Mouse (Mus musculus) G1E (cell line): Measurements from ENCODE around the gene Ing1. TPM values are rescaled to one million over a fixed set of nuclear protein-coding genes. Genes with fewer than 3 reads are reported as not detected.

ENCODE experiments used
- ATAC-seq: 2 replicates; pipeline ENCODE4 v1.8.0; 2016; ENCODE audit warnings: mild to moderate bottlenecking; ENCODE audit not compliant: insufficient number of reproducible peaks, poor library complexity, low FRiP score, severe bottlenecking; ENCODE audit errors: extremely low read depth
- DNase-seq: peaks from one replicate; pipeline ENCODE4 v3.0.0; 2012; ENCODE audit warnings: low spot score
- H3K27me3 ChIP-seq: 2 replicates; pipeline ENCODE4 v1.6.1; 2012; ENCODE audit warnings: mild to moderate bottlenecking, low read length, inconsistent platforms; ENCODE audit not compliant: insufficient read depth
- H3K36me3 ChIP-seq: replicated peaks from 2 replicates; pipeline ENCODE3; 2012; ENCODE audit warnings: mild to moderate bottlenecking, inconsistent platforms
- H3K4me1 ChIP-seq: 2 replicates; pipeline ENCODE4 v1.6.1; 2012; ENCODE audit warnings: low read depth, low read length, inconsistent platforms, mixed read lengths; ENCODE audit not compliant: insufficient read depth
- H3K4me3 ChIP-seq: 2 replicates; pipeline ENCODE4 v1.5.1; 2012; ENCODE audit warnings: low read depth, mild to moderate bottlenecking, inconsistent platforms, low read length, moderate library complexity, mixed read lengths
- H3K9me3 ChIP-seq: replicated peaks from 2 replicates; pipeline ENCODE4 v1.6.1; 2012; ENCODE audit warnings: inconsistent platforms
- CTCF ChIP-seq: IDR thresholded peaks from 2 replicates; pipeline ENCODE4 v1.5.1; 2012; ENCODE audit warnings: low read depth, low read length, inconsistent platforms, mixed read lengths
- GATA1 ChIP-seq: IDR thresholded peaks from 2 replicates; pipeline ENCODE4 v1.6.1; 2012; ENCODE audit warnings: borderline replicate concordance, low read length, inconsistent platforms, mixed read lengths
- GATA2 ChIP-seq: IDR thresholded peaks from 2 replicates; pipeline ENCODE4 v1.6.1; 2012; ENCODE audit warnings: low read depth, low read length, inconsistent platforms, borderline replicate concordance
- POLR2AphosphoS5 ChIP-seq: IDR thresholded peaks from 2 replicates; pipeline ENCODE4 v1.6.1; 2012; ENCODE audit warnings: low read depth, low read length, inconsistent platforms; ENCODE audit not compliant: insufficient replicate concordance
- TAL1 ChIP-seq: conservative IDR thresholded peaks from 2 replicates; pipeline ENCODE4 v1.6.1; 2012; ENCODE audit warnings: low read depth, low read length, inconsistent platforms, mixed read lengths
- polyA plus RNA-seq: library from polyadenylated mRNA; stranded (reverse); fragments of >175 nt; gene quantifications from 2 replicates; pipeline ENCODE4 v1.2.3, GENCODE M21; 2012
- total RNA-seq, 2 experiments: library from RNA; stranded (forward) in 1 of 2; stranded (reverse) in 1 of 2; fragments of 200-1000 nt in 1 of 2; fragments of >200 nt in 1 of 2; fragmentation: Nextera tagmentation in 1 of 2; gene quantifications; 2 replicates each; pipeline ENCODE4 v1.2.3; 2014 to 2017

Ing1 gene
- total and polyA plus RNA-seq, 3 experiments = 29.7 to 61.5 (median 45.2) TPM

GRCm38 (mm10) chr8:11530849-11531248 is 24.5 kb upstream of the Ing1 start:
- TF ChIP-seq CTCF = no peak
- no peak for TF ChIP-seq GATA2
- TF ChIP-seq TAL1 = no peak
- TF ChIP-seq GATA1 = no peak
- TF ChIP-seq POLR2AphosphoS5 = no peak
- Histone ChIP-seq H3K27me3 (no peaks in the 10 kb centered on the region), H3K4me3 (no peak overlapping the region), H3K9me3 (no peaks in the 10 kb centered on the region), H3K4me1 (peaks cover 3% of the 10 kb centered on the region; the same call in 1 of the 2 replicates), H3K36me3 (peaks cover 84% of the 10 kb centered on the region)
- DNase-seq = no peak
- ATAC-seq = no peak

GRCm38 (mm10) chr8:11534494-11534893 is 20.9 kb upstream of the Ing1 start:
- ATAC-seq (no peak), DNase-seq (no peak)
- TF ChIP-seq GATA2 (no peak), POLR2AphosphoS5 (no peak), GATA1 (no peak), CTCF (no peak), TAL1 (no peak)
- Histone ChIP-seq H3K4me1 (peaks cover 5% of the 10 kb centered on the region; the same call in 1 of the 2 replicates), H3K36me3 (peaks cover 88% of the 10 kb centered on the region), H3K9me3 (no peaks in the 10 kb centered on the region), H3K27me3 (no peaks in the 10 kb centered on the region), H3K4me3 (no peak overlapping the region)

- H3K9me3 ChIP-seq = no peaks in the 10 kb centered on the region
- H3K36me3 ChIP-seq = peaks cover 96% of the 10 kb centered on the region
- no peak for DNase-seq
- TF ChIP-seq GATA1 = no peak
- no peak for TF ChIP-seq TAL1
- no peak for TF ChIP-seq CTCF
- no peak for TF ChIP-seq GATA2
- no peak for TF ChIP-seq POLR2AphosphoS5
- no peaks in the 10 kb centered on the region for H3K27me3 ChIP-seq
- H3K4me1 ChIP-seq = peaks cover 5% of the 10 kb centered on the region; the same call in 1 of the 2 replicates
- no peak overlapping the region for H3K4me3 ChIP-seq
- no peak for ATAC-seq
Observed at GRCm38 (mm10) chr8:11539049-11539448, 16.3 kb upstream of the Ing1 start.

GRCm38 (mm10) chr8:11540182-11540581 is 15.2 kb upstream of the Ing1 start:
- DNase-seq (no peak), ATAC-seq (no peak)
- H3K27me3 ChIP-seq = no peaks in the 10 kb centered on the region
- no peak overlapping the region for H3K4me3 ChIP-seq
- peaks cover 93% of the 10 kb centered on the region for H3K36me3 ChIP-seq
- peaks cover 5% of the 10 kb centered on the region; the same call in 1 of the 2 replicates for H3K4me1 ChIP-seq
- TF ChIP-seq GATA1 (no peak), TAL1 (no peak), POLR2AphosphoS5 (no peak), GATA2 (no peak), CTCF (no peak)
- no peaks in the 10 kb centered on the region for H3K9me3 ChIP-seq

- Histone ChIP-seq H3K4me3 (no peak overlapping the region), H3K4me1 (peaks cover 12% of the 10 kb centered on the region), H3K36me3 (peaks cover 92% of the 10 kb centered on the region), H3K9me3 (no peaks in the 10 kb centered on the region), H3K27me3 (no peaks in the 10 kb centered on the region)
- no peak for TF ChIP-seq TAL1
- no peak for TF ChIP-seq GATA1
- TF ChIP-seq CTCF = no peak
- no peak for TF ChIP-seq POLR2AphosphoS5
- no peak for TF ChIP-seq GATA2
- ATAC-seq (no peak), DNase-seq (no peak)
Observed at GRCm38 (mm10) chr8:11542031-11542430, 13.3 kb upstream of the Ing1 start.

GRCm38 (mm10) chr8:11542866-11543265 is 12.5 kb upstream of the Ing1 start:
- peaks cover 92% of the 10 kb centered on the region for H3K36me3 ChIP-seq

More at GRCm38 (mm10) chr8:11542866-11543265, 12.5 kb upstream of the Ing1 start:
- no peak overlapping the region for H3K4me3 ChIP-seq
- TF ChIP-seq CTCF = no peak
- TF ChIP-seq GATA1 = no peak
- TF ChIP-seq GATA2 = no peak
- no peak for TF ChIP-seq POLR2AphosphoS5
- TF ChIP-seq TAL1 = no peak
- ATAC-seq = no peak
- H3K9me3 ChIP-seq = no peaks in the 10 kb centered on the region
- H3K27me3 ChIP-seq = no peaks in the 10 kb centered on the region
- DNase-seq = no peak
- peaks cover 14% of the 10 kb centered on the region for H3K4me1 ChIP-seq
